Mouse (Mus musculus) monocyte, adult 5-6 weeks (primary cell): Measurements from ENCODE around the gene Acox1. TPM values are rescaled to one million over a fixed set of nuclear protein-coding genes. Genes with fewer than 3 reads are reported as not detected.
A peak's percentile ranks its signal among the peaks of the same experiment; 100 is the strongest.

Experiments used
- ATAC-seq: fragments of 153-309, 156-312 bp; replicated peaks from 2 replicates; pipeline ENCODE4 v1.8.0; 2017; ENCODE audit warnings: mild to moderate bottlenecking; ENCODE audit not compliant: low TSS enrichment, insufficient number of reproducible peaks, severe bottlenecking, poor library complexity, low FRiP score
- total RNA-seq: library from RNA; stranded (forward); fragments of 200-1000, 200-491, 200-594 nt; gene quantifications from 3 replicates; pipeline ENCODE4 v1.2.3, GENCODE M21; 2017

The Acox1 gene
- total RNA-seq, 1 experiment from 2014 or later = 28.5 TPM

DNA sequence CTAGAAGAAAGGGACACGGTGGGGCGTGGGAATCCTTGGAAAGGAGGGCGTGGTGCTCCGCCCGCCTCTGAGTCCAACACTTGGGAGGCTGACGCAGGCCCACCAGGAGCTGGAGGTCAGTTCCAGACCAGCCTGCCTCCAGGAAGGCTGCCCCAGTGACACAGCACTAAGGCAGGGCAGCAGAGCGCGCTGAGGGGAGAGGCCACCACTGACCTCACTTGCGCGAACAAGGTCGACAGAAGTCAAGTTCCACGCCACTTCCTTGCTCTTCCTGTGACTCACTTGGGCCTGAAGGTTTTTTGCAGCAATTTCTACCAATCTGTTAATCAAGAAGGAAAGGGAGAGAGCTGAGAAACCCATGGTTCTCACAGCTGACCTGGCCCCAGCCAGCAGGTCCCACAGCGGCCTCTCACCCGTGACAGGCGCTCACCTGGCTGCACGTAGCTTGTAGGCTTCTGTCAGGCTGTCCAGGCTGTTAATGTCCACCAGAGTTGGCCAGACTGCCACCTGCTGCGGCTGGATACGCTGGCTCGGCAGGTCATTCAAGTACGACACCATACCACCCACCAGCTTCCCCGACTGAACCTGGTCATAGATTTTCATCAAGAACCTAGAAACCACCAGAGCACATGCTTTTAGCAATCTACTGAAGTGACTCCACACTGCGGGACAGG is 23.9 kb downstream of the Acox1 start:
- ATAC-seq = no peak

DNA sequence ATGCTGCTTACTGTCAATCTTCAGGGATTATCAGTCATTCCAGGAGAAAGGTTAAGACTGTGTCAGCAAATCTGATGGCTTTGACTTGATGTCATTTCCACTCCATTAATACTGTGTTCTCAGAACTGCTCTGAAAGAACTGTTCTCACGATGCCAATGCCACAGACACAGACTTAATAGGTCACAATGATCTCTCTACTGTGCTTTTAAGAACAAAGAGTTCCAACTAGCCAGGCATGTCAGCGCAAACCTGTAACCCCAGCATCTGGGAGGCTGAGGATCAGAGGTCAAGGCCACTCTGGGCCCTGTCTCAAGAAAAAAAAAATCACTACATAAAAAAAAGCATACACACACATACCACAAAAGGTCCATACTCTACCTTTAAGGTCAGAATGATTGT is 26.9 kb downstream of the Acox1 start:
- no peak for ATAC-seq

DNA sequence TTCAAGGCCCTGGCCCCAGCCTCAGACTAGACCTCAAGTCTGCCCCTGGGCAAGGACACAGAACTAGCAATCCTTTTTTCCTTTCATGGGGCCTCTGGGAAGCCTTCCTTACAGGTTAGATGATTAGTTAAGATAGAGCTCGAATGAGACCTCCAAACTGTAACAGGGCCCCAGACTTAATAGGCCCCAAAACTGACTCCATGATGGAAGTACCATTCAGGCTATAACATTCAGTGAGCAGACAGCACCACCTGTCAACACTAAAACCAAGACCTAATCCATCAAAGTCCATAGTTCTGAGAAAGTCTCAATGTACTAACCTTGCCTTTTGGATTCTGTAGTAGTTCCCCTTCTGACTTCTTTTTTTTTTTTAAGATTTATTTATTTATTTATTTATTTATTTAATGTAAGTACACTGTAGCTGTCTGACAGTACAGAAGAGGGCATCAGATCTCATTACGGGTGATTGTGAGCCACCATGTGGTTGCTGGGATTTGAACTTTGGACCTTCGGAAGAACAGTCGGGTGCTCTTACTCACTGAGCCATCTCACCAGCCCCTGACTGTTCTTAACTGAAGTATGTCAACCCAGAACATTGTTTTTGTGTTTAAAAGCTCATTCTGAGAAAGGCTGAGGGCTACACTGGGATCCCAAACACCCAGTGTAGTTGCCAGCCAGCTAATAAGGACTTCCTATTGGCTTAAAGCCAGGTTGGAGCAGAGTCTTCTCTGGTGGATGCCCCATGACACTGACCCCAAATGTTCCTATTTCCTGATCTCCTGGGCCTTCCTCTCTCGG is 28.6 kb downstream of the Acox1 start:
- no peak for ATAC-seq

DNA sequence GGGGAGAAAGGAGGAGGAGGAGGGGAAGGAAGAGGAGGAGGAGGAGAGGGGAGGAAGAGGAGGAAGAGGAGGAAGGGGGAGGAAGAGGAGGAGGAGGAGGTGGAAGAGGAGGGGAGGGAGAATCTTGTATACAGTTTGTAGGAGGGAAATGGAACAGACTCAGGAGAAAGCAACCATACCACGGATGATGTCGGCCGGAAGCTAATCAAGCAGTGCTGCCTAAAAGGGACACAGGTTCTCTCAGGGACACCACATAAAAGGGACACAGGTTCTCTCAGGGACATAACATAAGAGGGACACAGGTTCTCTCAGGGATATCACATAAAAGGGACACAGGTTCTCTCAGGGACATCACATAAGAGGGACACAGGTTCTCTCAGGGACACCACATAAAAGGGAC is 29.6 kb downstream of the Acox1 start:
- no peak for ATAC-seq

DNA sequence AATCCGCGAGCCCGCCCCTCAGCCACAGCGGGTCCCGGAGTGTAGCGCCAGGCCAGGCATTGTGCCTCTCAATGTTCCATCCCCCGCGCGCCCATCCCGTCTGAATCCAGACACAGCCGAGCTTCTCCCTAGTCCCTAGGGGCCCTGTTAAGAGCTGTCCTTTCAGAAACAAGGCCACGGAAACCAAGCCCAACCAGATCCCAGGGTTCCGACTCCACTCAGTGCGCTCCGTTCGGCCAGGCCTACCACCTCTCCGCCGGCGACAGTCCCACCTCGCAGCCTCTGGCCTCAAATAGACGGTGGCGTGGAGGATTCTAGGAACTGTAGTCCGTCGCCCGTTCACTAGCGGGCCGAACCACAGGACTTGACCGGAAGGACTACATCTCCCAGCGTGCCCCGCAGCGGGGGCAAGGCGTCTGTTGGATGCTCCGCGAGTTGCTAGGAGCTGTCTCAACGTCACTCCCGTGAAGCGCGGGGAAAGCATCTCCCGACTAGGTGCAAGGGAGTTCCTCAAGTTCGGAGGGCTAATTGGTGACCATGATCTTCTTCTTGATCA is 30.9 kb downstream of the Acox1 start, which contains the start of gene Fbf1:
Gene Fbf1, minus strand, starts transcription at position 283 of the 556 bp plus-strand sequence.
- peak; percentile 100 for ATAC-seq

DNA sequence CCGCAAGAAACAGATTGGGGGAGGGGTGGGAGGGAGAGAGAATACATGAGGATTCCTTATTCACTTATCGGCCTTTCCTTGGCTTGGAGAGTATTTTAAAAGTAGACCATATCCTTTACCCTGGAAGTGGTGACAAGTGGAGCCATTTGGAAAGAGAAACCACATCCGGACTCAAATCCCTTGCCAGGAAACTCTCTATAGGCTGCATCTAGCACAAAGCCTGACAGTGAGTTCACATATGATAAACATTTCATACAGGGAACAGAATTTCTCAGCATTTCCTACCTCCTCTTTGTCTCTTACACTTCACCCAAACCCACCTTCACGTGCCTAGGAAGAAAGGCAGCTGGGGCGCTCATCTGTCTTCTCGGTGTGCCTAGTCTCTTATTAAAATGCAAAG is 31.6 kb downstream of the Acox1 start:
- no peak for ATAC-seq

DNA sequence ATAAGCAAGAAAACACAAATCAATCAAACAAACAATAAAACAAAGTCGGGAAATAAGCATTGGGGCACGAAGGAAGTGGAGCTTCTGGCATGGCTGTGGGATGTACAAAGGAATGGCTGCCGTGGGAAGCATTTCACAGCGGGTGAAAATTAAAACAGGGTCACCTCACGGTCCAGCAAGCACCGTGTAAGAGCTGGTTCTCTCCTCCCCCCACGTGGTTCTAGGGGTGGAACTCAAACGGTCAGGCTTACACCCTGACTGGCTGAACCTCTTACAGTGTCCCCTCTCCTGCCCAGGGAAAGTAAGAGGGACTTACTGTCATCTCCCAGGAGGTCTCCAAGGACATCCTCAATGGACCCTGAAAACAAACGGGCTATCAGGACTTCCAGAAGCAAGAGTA is 35.8 kb downstream of the Acox1 start:
- ATAC-seq = no peak

DNA sequence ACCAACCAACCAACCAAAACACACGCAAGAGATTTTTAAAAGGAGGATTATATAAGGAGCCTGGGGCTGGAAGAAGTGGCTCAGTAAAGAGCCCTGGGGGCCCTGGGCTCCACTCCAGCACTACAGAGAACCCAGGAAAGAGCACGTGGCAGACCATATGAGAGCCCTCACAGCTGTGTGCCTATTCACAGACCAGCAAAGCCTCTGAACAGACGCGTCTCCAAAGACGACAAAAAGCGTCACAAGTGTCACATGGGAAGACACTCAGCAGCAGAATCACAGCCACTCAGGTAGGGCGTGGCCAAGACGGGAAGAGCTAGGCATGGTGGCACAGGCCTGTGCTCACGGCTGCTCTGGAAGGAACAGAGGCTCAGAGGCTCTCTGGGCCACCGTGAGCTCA is 36.7 kb downstream of the Acox1 start:
- ATAC-seq = no peak

DNA sequence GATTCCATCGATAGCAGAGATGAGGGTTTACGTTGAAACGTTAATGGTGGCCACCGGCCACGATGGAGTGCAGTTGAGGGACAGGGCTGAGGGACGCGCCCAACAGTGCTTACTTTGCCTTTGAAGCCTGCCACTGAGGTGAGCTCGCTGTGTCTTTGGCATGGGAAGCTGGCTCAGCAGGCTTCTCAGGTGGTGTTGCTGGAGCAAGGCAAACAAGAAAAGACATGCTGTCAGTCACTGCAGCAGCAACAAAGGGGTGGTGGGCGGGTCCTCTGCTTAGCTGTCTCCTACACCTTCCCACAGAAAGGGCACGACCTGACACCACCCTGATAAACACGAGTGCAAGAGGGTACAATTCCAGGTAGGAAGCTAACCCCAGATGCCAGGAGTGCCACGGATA is 37.5 kb downstream of the Acox1 start:
- ATAC-seq = no peak

DNA sequence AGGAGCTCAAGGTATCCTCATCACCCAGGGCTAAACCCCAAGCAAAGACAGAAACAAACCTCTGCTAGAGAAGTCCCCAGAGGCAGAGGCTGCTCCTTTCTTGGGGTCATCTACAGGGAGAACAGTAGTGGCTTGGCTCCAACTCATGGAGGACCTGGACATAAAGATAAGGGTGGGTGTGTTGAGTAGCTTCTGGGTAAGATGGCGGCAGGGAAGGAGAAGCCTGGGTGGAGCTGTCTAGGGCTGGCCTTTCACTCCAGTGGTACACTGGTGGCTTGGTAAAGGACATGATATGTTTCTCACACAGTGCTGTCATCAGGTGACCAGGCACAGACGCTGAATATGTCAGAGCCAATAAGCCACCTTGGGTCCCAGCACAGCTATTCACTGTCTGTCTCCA is 47.9 kb downstream of the Acox1 start:
- ATAC-seq = no peak

DNA sequence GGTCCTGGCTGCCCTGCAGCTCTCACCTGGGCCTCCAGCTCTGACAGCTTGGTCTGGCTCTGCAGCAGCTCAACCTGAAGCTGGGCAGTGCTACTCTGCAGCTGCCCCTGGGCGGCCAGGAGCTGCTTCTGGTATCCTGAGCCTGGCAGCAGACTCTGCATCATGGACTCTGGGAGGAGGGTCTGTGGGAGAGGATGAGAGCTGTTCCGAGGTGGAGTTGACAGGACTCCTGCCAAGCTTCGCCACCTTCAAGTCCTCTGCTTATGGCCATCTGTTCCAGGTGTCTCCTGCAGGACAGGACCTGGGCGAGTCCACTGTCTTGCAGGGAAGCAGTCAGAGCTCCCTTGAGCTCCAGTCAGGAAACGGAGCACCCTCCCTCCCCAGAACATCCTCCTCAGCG is 49.5 kb downstream of the Acox1 start:
- ATAC-seq = no peak

DNA sequence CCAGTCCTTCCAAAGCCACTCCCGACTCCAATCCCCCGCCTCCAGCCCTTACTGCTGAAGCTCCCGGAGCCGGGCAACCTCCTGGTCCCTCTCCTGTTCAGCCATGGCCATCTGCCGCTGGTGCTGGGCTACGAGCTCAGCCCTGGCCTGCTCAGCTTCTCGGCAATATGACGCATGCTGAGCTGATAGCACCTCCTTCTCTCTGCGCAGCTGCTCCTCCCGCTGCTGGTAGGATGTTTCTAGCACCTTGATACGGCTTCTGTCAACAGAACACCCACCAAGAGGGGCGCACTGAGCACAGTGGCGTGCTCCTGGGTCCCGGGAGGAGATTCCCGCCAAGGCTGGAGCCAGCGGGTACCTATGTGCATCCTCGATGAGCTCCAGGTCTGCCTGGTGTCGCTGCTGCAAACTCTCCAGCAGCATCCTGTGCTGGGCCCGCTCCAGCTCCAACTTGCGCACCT is 50.1 kb downstream of the Acox1 start:
- no peak for ATAC-seq

DNA sequence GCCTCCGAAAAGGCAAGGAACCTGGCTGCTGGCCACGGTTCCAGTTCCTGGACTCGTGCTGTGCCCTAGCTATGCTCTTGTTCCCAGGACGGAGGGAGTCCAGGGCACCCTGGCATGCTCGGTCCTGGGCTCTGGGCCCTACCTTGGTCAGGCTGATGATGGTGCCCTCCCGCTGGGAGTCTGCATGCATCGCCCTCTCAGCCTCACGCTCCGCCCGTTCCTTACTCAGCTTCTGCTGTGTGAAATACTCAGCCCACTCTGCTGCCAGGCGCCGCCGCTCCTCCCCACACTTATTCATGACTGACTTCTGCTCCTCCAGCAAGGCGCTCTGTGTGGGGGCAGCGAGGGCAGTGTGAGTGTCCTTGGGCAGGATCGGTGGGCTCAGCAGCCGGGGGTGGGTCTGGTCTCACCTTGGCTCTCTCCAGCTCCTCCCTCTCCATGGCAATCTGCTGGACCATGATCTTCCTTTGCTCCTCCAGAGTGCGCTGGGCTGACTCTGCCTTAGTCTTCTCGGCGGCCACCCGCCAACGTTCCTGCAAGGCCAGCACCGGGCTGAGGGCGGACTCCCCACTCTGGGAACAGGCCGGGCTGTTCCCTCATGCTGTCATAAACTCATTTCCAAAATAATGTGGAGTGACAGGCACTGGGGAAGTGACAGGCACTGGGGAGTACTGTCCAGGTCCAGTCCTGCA is 52.4 kb downstream of the Acox1 start:
- ATAC-seq = no peak

DNA sequence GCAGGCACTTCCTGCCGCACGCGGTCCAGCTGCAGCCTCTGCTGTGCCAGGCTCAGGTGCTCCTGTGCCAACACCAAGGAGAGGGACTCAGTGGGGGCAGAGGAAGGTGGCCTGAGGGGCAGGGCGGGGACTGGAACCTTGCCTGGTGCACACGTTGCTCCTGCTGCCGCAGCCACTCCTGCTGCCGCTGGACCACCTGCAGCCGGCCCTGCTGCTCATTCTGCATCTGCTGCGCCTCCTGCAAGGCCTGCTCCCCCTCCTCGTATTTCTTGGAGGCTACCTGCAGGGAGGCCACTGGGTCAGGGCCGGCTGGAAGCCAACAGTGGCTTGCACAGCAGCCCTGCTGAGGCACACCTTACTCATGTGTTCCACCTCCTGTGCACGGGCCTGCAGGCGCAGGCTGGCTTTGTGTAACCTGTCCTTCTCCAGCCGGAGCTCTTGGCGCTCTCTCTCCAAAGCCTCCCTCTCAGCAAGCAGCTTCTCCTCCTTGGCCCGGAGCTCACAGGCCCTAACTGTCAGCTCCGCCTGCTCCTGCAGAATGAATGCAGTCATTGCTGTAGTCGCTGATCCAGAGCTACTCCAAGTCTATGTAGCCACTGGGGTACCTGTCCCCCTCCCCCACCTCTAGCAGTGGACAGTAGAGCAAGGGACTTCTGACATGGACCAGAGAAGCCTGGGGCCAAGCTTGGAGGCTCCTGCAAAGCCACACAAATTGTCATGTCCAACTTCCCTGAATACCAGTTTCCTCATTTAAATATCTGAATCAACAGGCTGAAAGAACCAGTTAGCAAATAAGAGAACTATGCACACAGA is 53.2 kb downstream of the Acox1 start:
- no peak; the same call in 1 of the 2 replicates for ATAC-seq

DNA sequence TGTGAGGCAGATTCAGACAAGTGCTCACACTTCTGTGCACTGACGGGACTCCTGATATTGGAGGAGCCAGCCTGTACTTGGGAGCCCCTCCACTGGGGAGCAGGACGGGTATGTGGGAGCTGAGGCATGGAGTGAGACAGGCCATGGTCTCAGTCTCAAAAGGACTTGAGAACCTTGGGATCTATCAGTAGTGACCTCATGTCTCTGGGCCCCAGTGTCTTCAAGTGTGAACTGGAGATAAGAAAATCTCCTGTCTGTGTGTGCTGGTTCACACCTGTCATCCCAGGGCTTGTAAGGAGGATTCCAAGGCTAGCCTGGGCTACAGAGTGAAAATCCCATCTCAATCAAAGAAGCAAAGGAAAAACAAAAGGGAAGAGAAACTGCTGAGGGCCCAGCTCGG is 55.4 kb downstream of the Acox1 start:
- ATAC-seq = no peak

DNA sequence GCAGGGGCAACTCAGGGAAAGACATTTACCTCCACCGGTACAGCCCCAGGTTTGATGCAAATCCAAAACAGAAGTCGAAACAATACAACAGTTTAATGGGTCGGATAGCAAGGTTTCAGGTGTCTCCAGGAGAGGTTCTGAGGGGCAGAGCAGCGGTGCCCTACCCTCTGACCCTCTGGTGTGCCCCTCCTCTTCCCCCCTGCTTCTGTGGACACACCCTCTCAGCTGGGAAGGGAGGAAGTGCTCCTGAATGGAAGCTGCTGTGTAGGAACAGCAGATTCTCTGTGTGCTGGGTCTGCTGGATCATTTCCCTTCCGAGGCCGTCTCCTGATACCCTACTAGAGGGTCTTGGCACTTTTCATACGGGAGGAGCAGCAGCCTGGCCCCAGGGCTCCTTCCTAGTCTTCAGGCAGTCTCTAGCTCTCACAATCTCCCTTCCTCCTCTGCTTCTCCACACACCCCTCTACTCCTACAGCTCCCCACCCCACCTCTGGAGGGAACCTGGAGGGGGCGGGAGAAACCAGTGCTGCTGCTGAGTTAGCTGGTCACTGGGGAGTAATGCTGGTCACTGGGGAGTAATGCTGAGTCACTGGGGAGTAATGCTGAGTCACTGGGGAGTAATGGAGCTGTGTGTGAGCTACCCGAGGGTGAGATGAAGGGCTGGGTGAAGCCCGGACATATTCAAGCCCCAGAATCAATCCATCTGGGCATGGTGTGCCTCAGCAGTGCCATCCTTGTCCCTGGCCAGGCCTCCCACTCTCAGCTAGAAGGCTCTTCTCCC is 56.4 kb downstream of the Acox1 start:
- no peak for ATAC-seq

DNA sequence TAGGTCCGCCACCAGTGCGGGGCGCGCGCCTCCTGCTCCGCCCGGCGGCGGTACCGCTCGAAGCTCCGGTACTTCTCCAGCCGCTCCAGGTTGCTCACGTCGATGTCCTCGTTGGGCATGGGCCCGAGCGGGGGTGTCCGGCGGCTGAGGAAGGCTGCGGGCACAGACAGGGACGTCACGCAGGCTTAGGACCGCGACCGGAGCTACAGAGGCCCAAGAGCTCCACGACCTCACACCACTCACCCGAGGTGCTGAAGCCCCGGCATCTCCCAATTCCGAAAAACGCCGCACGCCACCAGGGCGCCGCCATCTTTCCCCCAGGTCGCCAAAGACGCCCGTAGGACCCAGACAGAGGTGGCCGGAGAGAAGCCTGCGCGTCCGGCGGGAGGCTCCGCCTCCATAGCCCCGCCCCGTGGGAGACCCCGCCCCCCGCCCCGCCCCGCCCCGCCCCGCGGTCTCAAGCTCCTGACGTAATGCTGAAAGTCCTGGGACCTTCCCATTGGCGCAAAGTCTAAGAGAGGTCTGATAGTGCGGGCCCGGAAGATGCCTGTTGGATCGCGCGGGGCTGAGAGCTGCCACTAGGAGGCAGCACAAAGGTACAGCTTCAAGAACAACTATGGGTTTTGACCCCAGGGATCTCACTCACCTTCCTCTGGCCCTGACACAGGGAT is 60.2 kb downstream of the Acox1 start, which contains the start of gene Mrpl38:
Gene Mrpl38, minus strand, starts transcription at position 401 of the 671 bp plus-strand sequence.
- ATAC-seq = peak; percentile 93
